8 mouse cellular contexts compared by ENCODE assay signal in genomic region chr2:151712647-151713046, GRCm38 (mm10). TPM values are rescaled to one million over a fixed set of nuclear protein-coding genes. Genes with fewer than 3 reads are reported as not detected.
A peak's percentile ranks its signal among the peaks of the same experiment; 100 is the strongest.
DNase-seq lines count a peak whose midpoint lies in the region; ATAC-seq and TF ChIP-seq lines count a peak whose summit lies in the region.

No protein-coding gene starts in this region.

- WGBS in kidney, adult 2 months, result 28% methylated on average over 3 of the region's 3 CpGs
- 42% methylated on average over 3 of the region's 3 CpGs for WGBS in limb, embryonic 14.5 days

- no peak overlapping the region for H3K4me2 ChIP-seq in limb, embryonic 14.5 days (replicated peaks; ENCODE audit: low read depth, low read length, severe bottlenecking)

- DNase-seq in kidney, adult 2 months, result peak; percentile 4
- DNase-seq in kidney, adult 11 months, result no peak
- peak; percentile 49 for DNase-seq in ES-CJ7 (ENCODE audit: low read depth, low spot score)
- peak; percentile 15 for DNase-seq in c-Kit-positive CD71-positive TER-119-positive erythroid progenitor cells, embryonic 14.5 days (ENCODE audit: low spot score)
- DNase-seq in limb, embryonic 14.5 days (ENCODE audit: low spot score), result peak; percentile 56
- no peak for DNase-seq in T-cell, adult 2 months (ENCODE audit: low spot score)
- DNase-seq in frontal cortex, postnatal 14 days (ENCODE audit: low spot score in 2 of 2), result no peak
- DNase-seq in cerebellum, postnatal 36 days, result no peak

- peaks cover 2% of the 10 kb centered on the region for H3K36me3 ChIP-seq in kidney, adult 2 months (ENCODE audit: control insufficient read depth, insufficient read depth, low read length)
- peaks cover 11% of the 10 kb centered on the region for H3K36me3 ChIP-seq in limb, embryonic 14.5 days (ENCODE audit: control insufficient read depth, insufficient read depth, low read length)

- TF ChIP-seq POLR2A in kidney, adult 2 months (IDR thresholded peaks at IDR 0.05; ENCODE audit: low read depth, low read length), result no peak
- no peak for TF ChIP-seq POLR2A in limb, embryonic 14.5 days (IDR thresholded peaks at IDR 0.05; ENCODE audit: borderline replicate concordance, extremely low read depth, insufficient read depth, insufficient read length)

- H3K4me1 ChIP-seq in kidney, adult 2 months (ENCODE audit: control insufficient read depth, insufficient read depth, low read length), result no peaks in the 10 kb centered on the region
- H3K4me1 ChIP-seq in limb, embryonic 14.5 days (ENCODE audit: control insufficient read depth, insufficient read depth, low read length), result no peaks in the 10 kb centered on the region

- no peak overlapping the region for H3K9ac ChIP-seq in limb, embryonic 14.5 days (ENCODE audit: low read depth, low read length, severe bottlenecking)

- no peak overlapping the region for H3K27ac ChIP-seq in kidney, adult 2 months (ENCODE audit: insufficient read depth, low read depth, low read length)
- no peak overlapping the region for H3K27ac ChIP-seq in limb, embryonic 14.5 days (replicated peaks; ENCODE audit: low read depth, low read length)

- no peak overlapping the region for H3K4me3 ChIP-seq in kidney, adult 2 months (ENCODE audit: insufficient read depth, low read depth, low read length)
- H3K4me3 ChIP-seq in limb, embryonic 14.5 days (replicated peaks; ENCODE audit: low read length), result no peak overlapping the region

- H3K9me3 ChIP-seq in limb, embryonic 14.5 days (ENCODE audit: control insufficient read depth, low read length), result no peaks in the 10 kb centered on the region

- no peak for ATAC-seq in limb, embryonic 14.5 days (ENCODE audit: low FRiP score, low read depth)

- no peaks in the 10 kb centered on the region for H3K27me3 ChIP-seq in kidney, adult 2 months (replicated peaks; ENCODE audit: control insufficient read depth, insufficient read depth, low read length)
- no peaks in the 10 kb centered on the region for H3K27me3 ChIP-seq in limb, embryonic 14.5 days (ENCODE audit: control insufficient read depth, insufficient read depth, low read length)

- no peak for TF ChIP-seq CTCF in kidney, adult 2 months (conservative IDR thresholded peaks at IDR 0.05; ENCODE audit: insufficient read depth, insufficient read length, low read depth, low read length)

RNA-seq across cellular contexts. Expression of gene Tmem74b, which starts 10.8 kb away (rescaled TPM):
- 0.35 and 0.45 TPM in 2 replicates for polyA plus RNA-seq in kidney, adult 2 months (2012; rRNA removed)
- 2.7 and 3.5 TPM in 2 replicates for polyA plus RNA-seq in limb, embryonic 14.5 days (2012; rRNA removed)
- 2.2 and 2.5 TPM in 2 replicates for polyA plus RNA-seq in limb, embryonic 14.5 days (2014; fragmentation: Nextera tagmentation; extraction: Ambion mirVana)

RNA-seq across cellular contexts. Expression of gene Psmf1, which starts 31.3 kb away (rescaled TPM):
- 43.3 and 47.1 TPM in 2 replicates for polyA plus RNA-seq in kidney, adult 2 months (2012; rRNA removed)
- polyA plus RNA-seq in limb, embryonic 14.5 days (2012; rRNA removed), result 36.0 and 47.5 TPM in 2 replicates
- polyA plus RNA-seq in limb, embryonic 14.5 days (2014; fragmentation: Nextera tagmentation; extraction: Ambion mirVana), result 46.4 and 53.8 TPM in 2 replicates

RNA-seq across cellular contexts. Expression of gene Rad21l, which starts 44.3 kb away (rescaled TPM):
- polyA plus RNA-seq in kidney, adult 2 months (2012; rRNA removed), result not detected in 2 replicates
- not detected in 2 replicates for polyA plus RNA-seq in limb, embryonic 14.5 days (2012; rRNA removed)
- polyA plus RNA-seq in limb, embryonic 14.5 days (2014; fragmentation: Nextera tagmentation; extraction: Ambion mirVana), result not detected in 2 replicates

Comparison
In these comparisons a context has a peak if more than half of its experiments do, and no peak if none do; other contexts are left out.
1. DNase-seq: peak in kidney, adult 2 months (single experiment), ES-CJ7 (single experiment), c-Kit-positive CD71-positive TER-119-positive erythroid progenitor cells, embryonic 14.5 days (single experiment) and limb, embryonic 14.5 days (single experiment); none in kidney, adult 11 months (single experiment), T-cell, adult 2 months (single experiment), frontal cortex, postnatal 14 days (0 of 2) and cerebellum, postnatal 36 days (0 of 2).